Mouse (Mus musculus): ENCODE measurements at regions not wholly inside any gene's neighbourhood (a gene's known extent, or its start where the extent isn't known, plus 50 kb on each side); places are given as distances from the start of the nearest gene placed in this dataset.
A peak's percentile ranks its signal among the peaks of the same experiment; 100 is the strongest.

- peak; percentile 77; the same call in 1 of the 2 replicates for ATAC-seq (replicated peaks; ENCODE audit: low FRiP score, poor library complexity, severe bottlenecking)
Observed at GRCm38 (mm10) chr13:119341833-119342232, 86.6 kb upstream of the Paip1 start.

GRCm38 (mm10) chr13:119342761-119343160, 85.6 kb upstream of the Paip1 start:
- no peak for ATAC-seq (replicated peaks; ENCODE audit: low FRiP score, poor library complexity, severe bottlenecking)

- ATAC-seq (replicated peaks; ENCODE audit: low FRiP score, poor library complexity, severe bottlenecking) = no peak
Observed at GRCm38 (mm10) chr13:119347988-119348387, 80.4 kb upstream of the Paip1 start.

GRCm38 (mm10) chr13:119351346-119351745, 77.1 kb upstream of the Paip1 start:
- no peak for ATAC-seq (replicated peaks; ENCODE audit: low FRiP score, poor library complexity, severe bottlenecking)

GRCm38 (mm10) chr13:119358696-119359095, 69.7 kb upstream of the Paip1 start:
- no peak for ATAC-seq (replicated peaks; ENCODE audit: low FRiP score, poor library complexity, severe bottlenecking)

GRCm38 (mm10) chr13:119363379-119363778, 65.0 kb upstream of the Paip1 start:
- ATAC-seq (replicated peaks; ENCODE audit: low FRiP score, poor library complexity, severe bottlenecking) = no peak

- no peak for ATAC-seq (replicated peaks; ENCODE audit: low FRiP score, poor library complexity, severe bottlenecking)
Observed at GRCm38 (mm10) chr13:119364160-119364559, 64.2 kb upstream of the Paip1 start.

- ATAC-seq (replicated peaks; ENCODE audit: low FRiP score, poor library complexity, severe bottlenecking) = no peak
Observed at GRCm38 (mm10) chr13:119367544-119367943, 60.9 kb upstream of the Paip1 start.

- peak; percentile 71; the same call in 1 of the 2 replicates for ATAC-seq (replicated peaks; ENCODE audit: low FRiP score, poor library complexity, severe bottlenecking)
Observed at GRCm38 (mm10) chr13:119378404-119379037, 49.9 kb upstream of the Paip1 start.

All from erythroid progenitor cell, adult 5-6 weeks (primary cell).